Mouse (Mus musculus) neural tube, embryonic 12.5 days (tissue): ENCODE data around the gene Echdc3. TPM values are rescaled to one million over a fixed set of nuclear protein-coding genes. Genes with fewer than 3 reads are reported as not detected.
A peak's percentile ranks its signal among the peaks of the same experiment; 100 is the strongest.

Source experiments
- ATAC-seq: fragments of 200-750 bp; cut with Nextera tagmentation; 2 replicates; pipeline ENCODE4 v1.8.0; 2017; ENCODE audit warnings: low read depth, mild to moderate bottlenecking, moderate TSS enrichment, moderate library complexity; ENCODE audit not compliant: low FRiP score
- H3K27ac ChIP-seq: fragments of 300-500 bp; sonication (generic); 2 replicates; pipeline ENCODE4 v1.5.1; 2016
- H3K27me3 ChIP-seq: fragments of 300-500 bp; sonication (generic); replicated peaks from 2 replicates; pipeline ENCODE4 v1.6.1; 2016; ENCODE audit warnings: mild to moderate bottlenecking
- H3K36me3 ChIP-seq: fragments of 300-500 bp; sonication (generic); 2 replicates; pipeline ENCODE4 v1.6.1; 2016; ENCODE audit warnings: mild to moderate bottlenecking
- H3K4me1 ChIP-seq: fragments of 300-500 bp; sonication (generic); 2 replicates; pipeline ENCODE4 v1.6.1; 2016
- H3K4me2 ChIP-seq: fragments of 300-500 bp; sonication (generic); replicated peaks from 2 replicates; pipeline ENCODE4 v1.6.1; 2016; ENCODE audit warnings: mild to moderate bottlenecking
- H3K4me3 ChIP-seq: fragments of 300-500 bp; sonication (generic); 2 replicates; pipeline ENCODE4 v1.5.1; 2016
- H3K9ac ChIP-seq: fragments of 300-500 bp; sonication (generic); 2 replicates; pipeline ENCODE4 v1.6.1; 2016; ENCODE audit warnings: mild to moderate bottlenecking
- H3K9me3 ChIP-seq: fragments of 300-500 bp; sonication (generic); 2 replicates; pipeline ENCODE4 v1.6.1; 2016; ENCODE audit warnings: mild to moderate bottlenecking
- WGBS: fragments of 180-500 bp; shearing (Covaris S2); methylation state at CpG from one replicate; pipeline ENCODE4 v1.1.7; 2016; 5-methylcytosine and 5-hydroxymethylcytosine counted together
- polyA plus RNA-seq: library from polyadenylated mRNA; unstranded; fragments of >200 nt; fragmentation: Nextera tagmentation; extraction: Ambion mirVana; gene quantifications from 2 replicates; pipeline ENCODE4 v1.2.1, GENCODE M21; 2016

Gene Echdc3
- polyA plus RNA-seq, 1 experiment from 2014 or later, result 1.5 TPM

DNA sequence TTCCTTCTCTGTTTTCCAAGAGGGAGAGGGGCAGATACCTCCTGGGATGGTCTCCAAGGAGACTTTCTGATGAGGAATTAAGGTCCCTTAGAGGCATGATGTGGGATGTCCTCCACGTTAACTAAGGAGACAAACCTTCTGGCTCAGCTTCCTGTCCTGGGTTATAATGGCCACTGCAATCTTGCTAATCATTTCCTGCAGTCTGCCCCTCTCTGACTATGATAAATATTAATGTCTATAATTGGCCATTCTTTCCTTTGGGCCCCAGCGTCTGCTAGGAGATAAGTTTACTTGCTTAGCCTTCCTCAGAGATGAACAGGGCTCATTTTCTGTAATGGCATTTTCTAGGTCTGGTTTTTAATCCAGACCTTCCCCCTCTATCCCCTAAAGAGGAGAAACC, 53.1 kb downstream of the Echdc3 start:
- H3K9me3 ChIP-seq, result no peaks in the 10 kb centered on the region
- no peaks in the 10 kb centered on the region for H3K36me3 ChIP-seq
- no peaks in the 10 kb centered on the region for H3K27me3 ChIP-seq
- WGBS, result 63% methylated on average over 2 of the region's 2 CpGs
- H3K4me2 ChIP-seq, result no peak overlapping the region
- H3K4me3 ChIP-seq, result no peak overlapping the region
- H3K4me1 ChIP-seq, result peaks cover 4% of the 10 kb centered on the region; the same call in 1 of the 2 replicates
- H3K9ac ChIP-seq, result no peak overlapping the region
- no peak for ATAC-seq
- H3K27ac ChIP-seq, result no peak overlapping the region

DNA sequence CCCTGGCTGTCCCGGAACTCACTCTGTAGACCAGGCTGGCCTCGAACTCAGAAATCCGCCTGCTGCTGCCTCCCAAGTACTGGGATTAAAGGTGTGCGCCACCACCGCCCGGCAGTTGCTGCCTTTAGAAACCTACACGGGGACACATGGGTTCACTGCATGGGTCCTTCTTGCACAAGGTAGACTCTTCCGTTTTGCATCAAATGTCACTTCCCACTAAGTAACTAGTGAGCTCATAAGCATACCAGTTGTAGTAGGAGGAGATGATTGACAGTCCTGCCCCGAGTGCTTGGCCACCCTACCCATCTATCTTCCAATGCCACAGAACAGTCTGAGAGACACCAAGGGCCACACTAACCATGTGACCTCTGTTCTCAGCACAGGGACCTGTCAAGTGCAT, 53.6 kb downstream of the Echdc3 start:
- Histone ChIP-seq H3K4me3 (no peak overlapping the region), H3K9ac (no peak overlapping the region), H3K4me2 (no peak overlapping the region), H3K9me3 (no peaks in the 10 kb centered on the region), H3K27me3 (no peaks in the 10 kb centered on the region), H3K4me1 (peaks cover 4% of the 10 kb centered on the region; the same call in 1 of the 2 replicates), H3K27ac (no peak overlapping the region), H3K36me3 (no peaks in the 10 kb centered on the region)
- WGBS, result 91% methylated on average over 9 of the region's 9 CpGs
- no peak for ATAC-seq

DNA sequence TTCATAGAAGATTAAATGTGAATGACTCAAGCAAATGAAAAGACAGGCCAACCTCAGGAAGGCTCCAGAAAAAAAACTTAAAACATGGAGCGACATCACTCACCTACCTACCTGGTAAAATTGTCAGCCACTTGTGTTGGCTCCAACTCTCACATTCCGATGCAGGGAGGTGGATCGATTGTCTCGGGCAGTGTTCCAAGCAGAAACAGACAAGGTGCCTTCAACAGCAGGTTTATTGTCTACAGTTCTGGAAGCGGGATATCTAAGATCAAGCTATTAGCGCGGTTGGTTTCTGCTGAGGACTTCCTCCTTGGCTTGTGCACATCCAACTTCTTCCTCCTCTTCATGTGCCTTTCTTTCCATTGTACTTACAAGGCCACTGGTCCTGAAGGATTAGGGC, 55.2 kb downstream of the Echdc3 start:
- Histone ChIP-seq H3K9ac (no peak overlapping the region), H3K9me3 (no peaks in the 10 kb centered on the region), H3K4me3 (no peak overlapping the region), H3K27ac (no peak overlapping the region), H3K27me3 (no peaks in the 10 kb centered on the region), H3K4me2 (no peak overlapping the region), H3K4me1 (peaks cover 4% of the 10 kb centered on the region; the same call in 1 of the 2 replicates), H3K36me3 (no peaks in the 10 kb centered on the region)
- 97% methylated on average over 7 of the region's 7 CpGs for whole genome bisulfite sequencing
- no peak for ATAC-seq

GRCm38 (mm10) chr2:6157208-6157607, 55.6 kb downstream of the Echdc3 start:
- Histone ChIP-seq H3K9me3 (no peaks in the 10 kb centered on the region), H3K4me1 (peaks cover 4% of the 10 kb centered on the region; the same call in 1 of the 2 replicates), H3K27ac (no peak overlapping the region), H3K4me3 (no peak overlapping the region), H3K36me3 (no peaks in the 10 kb centered on the region), H3K27me3 (no peaks in the 10 kb centered on the region), H3K9ac (no peak overlapping the region), H3K4me2 (no peak overlapping the region)
- 92% methylated on average over 4 of the region's 4 CpGs for WGBS
- ATAC-seq, result no peak

DNA sequence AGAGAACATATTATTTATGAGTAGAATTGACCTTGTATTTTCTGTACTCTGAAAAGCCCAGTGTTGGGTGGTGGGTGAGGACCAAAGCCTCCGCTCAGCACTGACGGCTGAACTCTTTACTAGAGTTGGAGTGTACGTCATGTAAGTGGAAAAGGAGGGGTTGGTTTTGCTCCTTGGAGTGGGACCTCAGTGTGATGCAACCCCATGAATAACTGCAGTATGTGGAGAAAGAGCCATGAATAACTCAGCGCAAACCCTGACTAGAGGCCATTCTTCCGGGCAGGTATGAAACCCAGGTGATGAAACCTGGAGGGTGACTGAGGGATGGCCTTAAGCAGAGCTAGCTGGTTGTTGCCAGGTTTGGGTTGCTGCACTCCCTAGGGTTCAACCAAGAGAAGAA, 63.0 kb downstream of the Echdc3 start:
- H3K27me3 ChIP-seq, result no peaks in the 10 kb centered on the region
- 94% methylated on average over 5 of the region's 5 CpGs for WGBS
- no peaks in the 10 kb centered on the region for H3K4me1 ChIP-seq
- no peaks in the 10 kb centered on the region for H3K36me3 ChIP-seq
- no peaks in the 10 kb centered on the region for H3K9me3 ChIP-seq
- no peak overlapping the region for H3K4me2 ChIP-seq
- no peak overlapping the region for H3K4me3 ChIP-seq
- no peak for ATAC-seq
- no peak overlapping the region for H3K27ac ChIP-seq
- no peak overlapping the region for H3K9ac ChIP-seq

- Histone ChIP-seq H3K4me2 (no peak overlapping the region), H3K36me3 (no peaks in the 10 kb centered on the region), H3K4me1 (no peaks in the 10 kb centered on the region), H3K27ac (no peak overlapping the region), H3K9ac (no peak overlapping the region), H3K4me3 (no peak overlapping the region), H3K27me3 (no peaks in the 10 kb centered on the region), H3K9me3 (no peaks in the 10 kb centered on the region)
- ATAC-seq, result no peak
- 91% methylated on average over 7 of the region's 7 CpGs for WGBS
Observed at GRCm38 (mm10) chr2:6146901-6147300, 65.9 kb downstream of the Echdc3 start.

DNA sequence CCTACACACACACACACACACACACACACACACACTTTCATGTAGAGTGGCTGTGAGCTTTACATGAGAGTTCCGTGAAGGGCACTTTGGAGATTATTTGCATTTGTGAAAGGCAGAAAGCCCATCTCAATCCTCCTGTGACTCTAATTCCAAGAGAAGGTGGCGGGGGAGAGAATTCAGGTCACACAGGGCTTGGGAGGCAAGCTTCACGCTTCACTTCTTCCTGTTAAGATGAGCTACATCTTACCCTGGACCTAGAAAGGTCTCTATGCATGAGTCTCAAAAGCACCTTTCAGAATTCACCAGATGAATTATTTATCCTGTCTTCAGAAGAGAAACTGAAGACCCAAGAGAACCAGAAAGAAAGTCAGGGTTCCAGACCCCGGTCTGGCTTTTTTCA, 66.6 kb downstream of the Echdc3 start:
- Histone ChIP-seq H3K9ac (no peak overlapping the region), H3K4me2 (no peak overlapping the region), H3K27ac (no peak overlapping the region), H3K4me1 (no peaks in the 10 kb centered on the region), H3K9me3 (no peaks in the 10 kb centered on the region), H3K27me3 (no peaks in the 10 kb centered on the region), H3K36me3 (no peaks in the 10 kb centered on the region), H3K4me3 (no peak overlapping the region)
- 87% methylated on average over 4 of the region's 4 CpGs for WGBS
- no peak for ATAC-seq

DNA sequence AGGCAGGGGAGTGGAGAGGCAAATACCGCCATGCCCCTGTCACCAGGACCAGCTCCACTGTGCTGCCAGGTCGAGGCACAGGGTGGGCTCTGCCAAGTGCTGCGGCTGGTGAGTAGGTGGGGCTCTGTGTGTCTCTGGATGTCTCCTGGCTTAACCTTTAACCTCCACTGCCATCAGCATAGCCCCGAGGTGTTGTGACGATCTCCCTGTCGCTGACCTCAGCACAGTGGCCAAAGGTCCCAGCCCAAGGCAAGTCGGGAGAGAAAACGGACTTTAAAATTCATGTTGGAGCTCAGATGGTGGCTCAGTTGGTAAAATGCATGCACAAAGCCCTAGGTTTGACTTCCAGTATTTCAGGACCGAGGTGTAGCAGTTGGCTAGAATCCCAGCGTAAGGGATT, 67.2 kb downstream of the Echdc3 start:
- no peak overlapping the region for H3K9ac ChIP-seq
- H3K36me3 ChIP-seq, result no peaks in the 10 kb centered on the region
- H3K27ac ChIP-seq, result no peak overlapping the region
- H3K4me2 ChIP-seq, result no peak overlapping the region
- no peak overlapping the region for H3K4me3 ChIP-seq
- H3K9me3 ChIP-seq, result no peaks in the 10 kb centered on the region
- 86% methylated on average over 10 of the region's 10 CpGs for WGBS
- H3K27me3 ChIP-seq, result no peaks in the 10 kb centered on the region
- ATAC-seq, result 0 out of 2 replicates have a peak, but pooled peaks have one; percentile 33
- no peaks in the 10 kb centered on the region for H3K4me1 ChIP-seq

GRCm38 (mm10) chr2:6142915-6143654, 69.7 kb downstream of the Echdc3 start:
- Histone ChIP-seq H3K36me3 (no peaks in the 10 kb centered on the region), H3K27ac (no peak overlapping the region), H3K27me3 (no peaks in the 10 kb centered on the region), H3K4me2 (no peak overlapping the region), H3K9ac (no peak overlapping the region), H3K4me1 (no peaks in the 10 kb centered on the region), H3K9me3 (no peaks in the 10 kb centered on the region), H3K4me3 (no peak overlapping the region)
- no peak for ATAC-seq
- WGBS, result 82% methylated on average over 16 of the region's 16 CpGs

GRCm38 (mm10) chr2:6140572-6141161, 72.2 kb downstream of the Echdc3 start:
- ATAC-seq, result no peak
- WGBS, result 86% methylated on average over 9 of the region's 9 CpGs
- H3K4me2 ChIP-seq, result no peak overlapping the region

More at GRCm38 (mm10) chr2:6140572-6141161, 72.2 kb downstream of the Echdc3 start:
- no peak overlapping the region for H3K27ac ChIP-seq
- no peak overlapping the region for H3K9ac ChIP-seq
- no peaks in the 10 kb centered on the region for H3K9me3 ChIP-seq
- H3K4me1 ChIP-seq, result no peaks in the 10 kb centered on the region
- no peaks in the 10 kb centered on the region for H3K27me3 ChIP-seq
- no peaks in the 10 kb centered on the region for H3K36me3 ChIP-seq
- H3K4me3 ChIP-seq, result no peak overlapping the region
